In the genomic region with DNA sequence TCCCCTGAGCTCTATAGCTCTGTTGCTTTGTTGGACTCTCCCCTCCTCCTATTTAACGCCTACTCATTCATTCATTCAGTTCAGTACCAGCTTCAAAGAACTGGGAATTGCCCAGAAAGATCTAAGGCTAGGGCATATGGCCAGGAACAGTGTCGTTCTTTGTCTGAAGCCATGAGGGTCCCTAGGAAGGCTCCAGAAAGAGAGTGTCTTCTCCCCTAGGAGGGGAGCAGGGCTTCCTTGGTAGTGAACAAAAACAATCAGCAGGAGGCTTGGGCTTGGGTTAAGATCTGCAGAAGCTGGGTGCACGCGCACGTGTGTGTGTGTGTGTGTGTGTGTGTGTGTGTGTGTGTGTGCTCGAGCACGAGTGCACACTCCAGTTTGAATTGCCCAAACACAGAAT, we compare ENCODE assay signal across 13 mouse cellular contexts.
"Had no signal": no experiment of that assay in that cellular context is flagged by ENCODE, and none has a peak within 500 bp of the region (broad histone marks: within the 10 kb centered on the region; RNA-seq: fewer than 3 reads in every experiment).

No protein-coding gene starts in this region.

- H3K4me2 ChIP-seq: lung, embryonic 14.5 days; midbrain, embryonic 12.5 days; neural tube, embryonic 12.5 days had no signal

- H3K27me3 ChIP-seq: midbrain, embryonic 12.5 days; neural tube, embryonic 12.5 days had no signal

- H3K4me3 ChIP-seq: megakaryocyte, embryonic 14.5 days; midbrain, embryonic 12.5 days; neural tube, embryonic 12.5 days had no signal

- H3K36me3 ChIP-seq: midbrain, embryonic 12.5 days; neural tube, embryonic 12.5 days had no signal

- H3K9ac ChIP-seq: liver, embryonic 14.5 days; lung, embryonic 14.5 days; midbrain, embryonic 12.5 days; neural tube, embryonic 12.5 days had no signal

- DNase-seq: lung, adult 18-20 months; lung, embryonic 14.5 days; lung, postnatal 14 days; lung, postnatal 36 days; right cerebral cortex, postnatal 14 days; thymus, adult 2 months; thymus, postnatal 25 days; thymus, postnatal 4 days had no signal

- H3K4me1 ChIP-seq: megakaryocyte, embryonic 14.5 days had no signal

- H3K9me3 ChIP-seq: neural tube, embryonic 12.5 days had no signal

- H3K27ac ChIP-seq: liver, embryonic 14.5 days; macrophage; midbrain, embryonic 12.5 days; neural tube, embryonic 12.5 days had no signal
